Mouse (Mus musculus) kidney, postnatal 36 days (tissue): ENCODE data around the gene 2200002D01Rik.

Experiments used
- DNase-seq, 2 experiments: peaks; one replicate each; pipeline ENCODE4 v3.0.0; 2021 to 2022; ENCODE audit warnings: mixed read lengths in 2 of 2

2200002D01Rik gene

DNA sequence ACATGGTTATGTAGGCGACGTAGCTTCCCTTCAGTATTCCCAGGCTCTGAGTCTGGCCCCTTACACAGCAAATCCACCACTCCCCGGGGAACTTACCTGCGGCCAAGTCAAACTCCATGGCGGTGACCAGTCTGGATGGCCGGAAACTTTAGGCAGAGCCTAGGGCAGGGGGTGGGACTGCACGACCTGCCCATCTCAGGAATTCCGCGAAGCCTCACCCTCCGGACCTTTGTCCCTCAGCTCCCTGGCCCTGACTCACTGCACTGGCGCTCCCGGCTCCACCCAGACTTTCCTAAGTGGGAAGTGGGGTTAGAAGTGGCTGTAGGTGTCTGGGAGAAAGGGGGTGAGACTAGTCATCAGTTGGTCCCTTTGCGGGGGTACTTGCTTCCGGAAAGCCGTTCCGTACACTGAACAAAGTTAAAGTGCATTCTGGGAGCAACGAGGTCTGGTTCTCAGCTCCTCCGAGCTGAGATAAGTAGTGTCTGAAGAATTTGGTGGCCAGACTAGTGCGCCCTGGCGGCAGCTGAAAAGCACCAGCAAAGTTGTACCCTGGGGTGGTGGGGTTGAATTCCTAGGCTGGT, at the start of gene 2200002D01Rik:
TSS of gene 2200002D01Rik (minus strand) at position 206 of the 581 bp plus-strand sequence.
- DNase-seq: peak; percentile 74 to 75

DNA sequence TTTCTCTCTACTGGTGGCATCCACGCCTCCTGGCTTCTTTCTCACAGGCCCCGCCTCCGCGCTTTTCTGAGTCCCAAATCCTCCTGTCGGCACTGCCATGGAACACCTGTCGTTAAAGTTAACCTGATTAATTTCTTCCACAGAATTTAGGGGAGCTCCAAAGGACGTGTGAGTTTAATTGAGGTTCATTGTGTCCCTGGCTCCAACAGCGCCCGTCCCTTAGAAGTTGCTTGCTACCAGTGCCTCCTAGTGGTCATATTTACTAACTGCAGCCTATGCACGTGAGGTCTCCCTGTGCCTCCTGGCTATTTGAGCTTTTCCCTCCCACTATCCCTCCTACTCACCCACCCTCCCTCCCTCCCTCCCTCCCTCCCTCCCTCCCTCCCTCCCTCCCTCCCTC, 48.7 kb upstream of the 2200002D01Rik start:
- DNase-seq: peak; percentile 78 to 81

DNA sequence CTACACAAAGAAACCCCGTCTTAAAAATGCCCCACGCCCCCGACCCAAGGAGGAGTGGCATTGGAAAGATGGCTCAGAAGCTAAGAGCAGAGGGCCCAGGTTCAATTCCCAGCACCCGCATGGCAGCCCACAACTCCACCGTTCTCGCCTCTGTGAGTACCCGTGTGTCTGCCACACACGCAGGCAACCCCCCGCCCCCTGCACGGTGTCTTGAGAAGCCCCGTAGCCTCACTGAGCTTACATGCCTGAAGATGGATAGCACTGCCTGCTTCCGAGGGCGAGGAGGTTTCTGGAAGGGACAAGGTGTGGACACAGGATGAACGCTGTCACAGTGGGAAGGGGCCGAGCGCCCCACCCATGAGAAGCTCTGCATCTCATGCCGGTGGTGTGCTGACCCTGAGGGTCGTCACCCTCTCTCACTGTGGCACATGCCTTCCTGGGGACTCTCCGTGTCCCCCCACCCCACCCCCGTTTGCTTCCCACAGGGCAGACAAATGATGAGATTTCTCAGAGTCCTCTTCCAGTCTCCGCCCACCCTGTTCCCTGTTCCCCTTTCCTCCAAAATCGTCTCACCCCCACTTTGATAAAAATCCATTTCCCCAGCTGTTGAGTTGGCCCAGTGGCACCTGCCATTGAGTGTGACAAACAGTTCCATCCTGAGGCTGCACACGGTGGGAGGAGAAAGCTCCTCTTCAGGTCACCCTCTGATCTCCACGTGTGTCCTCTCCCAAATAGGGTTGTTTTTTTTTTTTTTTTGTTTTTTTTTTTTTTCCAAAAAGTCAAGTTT, 47.8 kb upstream of the 2200002D01Rik start:
- DNase-seq: no peak

DNA sequence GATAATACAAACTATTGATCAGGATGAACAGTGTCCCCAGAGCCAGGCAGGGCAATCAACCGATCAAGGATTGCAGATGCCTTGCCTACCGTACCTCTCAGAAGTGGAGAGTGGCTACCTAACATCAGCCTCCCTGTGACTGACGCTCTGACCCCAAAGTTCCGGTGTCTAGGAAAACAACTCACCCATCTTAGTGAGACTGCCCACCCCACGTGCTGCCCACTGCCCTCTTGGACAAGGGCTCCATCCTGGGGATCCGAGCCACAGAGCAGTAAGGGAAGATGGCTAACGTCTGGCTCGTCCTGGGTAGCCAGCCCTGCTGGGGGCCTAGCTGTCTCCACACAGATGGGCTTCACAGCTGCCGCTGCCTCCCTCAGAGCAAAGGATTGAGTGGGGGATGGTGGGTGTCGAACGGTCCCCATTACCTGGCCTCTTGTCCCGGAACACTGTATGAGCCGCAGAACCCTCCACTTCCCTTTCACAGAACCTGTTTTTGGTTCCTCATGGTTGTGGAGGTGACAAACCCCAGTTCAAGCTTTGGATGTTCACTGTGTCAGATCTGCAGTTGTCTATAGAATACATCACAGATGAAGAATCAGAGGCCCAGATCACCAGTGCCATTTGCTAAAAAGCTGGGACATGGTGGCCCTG, 46.0 kb upstream of the 2200002D01Rik start:
- DNase-seq: no peak

DNA sequence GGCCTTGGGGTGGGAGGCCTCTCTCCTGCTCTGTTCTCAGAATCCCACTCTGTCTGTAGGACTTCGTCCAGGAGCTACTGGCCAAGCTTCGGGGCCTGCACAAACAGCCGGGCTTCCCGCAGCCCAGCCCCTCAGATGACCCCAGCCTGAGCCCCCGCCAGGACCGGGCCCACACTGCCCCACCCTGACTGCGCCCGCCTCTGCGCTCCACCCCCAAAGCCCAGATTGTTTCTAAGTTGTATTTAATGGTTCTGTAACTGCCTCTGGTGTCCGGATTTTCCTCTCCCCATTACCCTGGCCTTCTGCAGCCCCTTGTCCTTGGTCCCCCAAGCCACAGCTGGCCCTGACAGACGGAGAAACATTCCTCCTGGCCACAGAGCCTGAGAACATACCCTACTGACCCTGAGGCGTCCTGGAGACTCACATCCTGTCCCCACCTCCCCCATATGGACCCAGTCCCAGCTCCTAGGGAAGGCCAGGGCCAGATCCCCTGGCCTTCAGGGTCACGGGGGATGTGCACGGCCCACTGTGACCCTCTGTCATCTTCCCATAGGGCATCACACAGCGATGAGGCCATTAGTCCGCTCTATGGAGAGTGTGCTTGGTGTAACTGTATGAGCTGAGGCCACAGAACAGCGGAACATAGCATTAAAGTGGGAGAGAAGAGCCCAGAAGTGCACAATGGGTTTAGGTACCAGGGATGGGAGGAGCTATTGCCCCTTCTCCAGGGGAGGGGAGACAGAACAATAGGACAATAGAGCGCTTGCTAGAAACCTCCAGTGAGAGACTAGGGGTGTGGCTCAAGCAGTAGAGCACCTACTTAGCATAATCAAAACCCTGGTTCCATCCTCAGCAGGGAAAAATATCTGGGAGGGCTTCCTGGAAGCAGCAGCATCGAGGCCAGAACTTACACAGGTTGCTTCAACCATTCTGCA, 45.1 kb upstream of the 2200002D01Rik start:
- DNase-seq: peak; percentile 47 to 49

DNA sequence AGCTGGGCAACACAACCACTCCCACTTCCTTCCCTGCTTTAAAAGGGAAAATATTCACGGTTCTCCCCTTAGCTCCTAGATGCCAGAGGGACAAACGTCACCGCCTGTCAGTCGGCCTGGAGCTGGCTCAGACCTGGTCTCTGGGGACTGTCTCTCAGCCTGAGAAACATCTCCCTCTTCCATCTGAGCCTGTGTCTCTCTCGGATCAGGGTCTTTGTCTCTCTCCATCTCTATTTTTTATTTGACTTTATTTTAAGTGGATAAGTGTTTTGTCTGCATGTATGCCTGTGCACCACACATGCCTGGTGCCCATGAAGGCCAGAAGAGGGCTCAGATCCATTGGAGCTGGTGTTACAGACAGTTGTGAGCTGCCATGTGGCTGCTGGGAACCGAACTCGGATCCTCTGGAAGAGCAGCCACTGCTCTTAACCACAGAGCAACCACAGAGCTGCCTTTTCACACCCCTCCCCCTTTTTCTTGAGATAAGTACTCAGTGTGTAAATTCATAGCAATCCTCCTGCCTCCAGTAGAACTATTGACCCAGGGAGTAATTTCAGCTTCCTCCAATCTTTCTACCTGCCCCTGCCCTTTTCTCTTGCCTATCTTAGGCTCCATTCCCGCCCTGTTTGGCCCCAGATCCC, 44.3 kb upstream of the 2200002D01Rik start:
- DNase-seq: peak in 1 of 2 experiments; percentile 29

DNA sequence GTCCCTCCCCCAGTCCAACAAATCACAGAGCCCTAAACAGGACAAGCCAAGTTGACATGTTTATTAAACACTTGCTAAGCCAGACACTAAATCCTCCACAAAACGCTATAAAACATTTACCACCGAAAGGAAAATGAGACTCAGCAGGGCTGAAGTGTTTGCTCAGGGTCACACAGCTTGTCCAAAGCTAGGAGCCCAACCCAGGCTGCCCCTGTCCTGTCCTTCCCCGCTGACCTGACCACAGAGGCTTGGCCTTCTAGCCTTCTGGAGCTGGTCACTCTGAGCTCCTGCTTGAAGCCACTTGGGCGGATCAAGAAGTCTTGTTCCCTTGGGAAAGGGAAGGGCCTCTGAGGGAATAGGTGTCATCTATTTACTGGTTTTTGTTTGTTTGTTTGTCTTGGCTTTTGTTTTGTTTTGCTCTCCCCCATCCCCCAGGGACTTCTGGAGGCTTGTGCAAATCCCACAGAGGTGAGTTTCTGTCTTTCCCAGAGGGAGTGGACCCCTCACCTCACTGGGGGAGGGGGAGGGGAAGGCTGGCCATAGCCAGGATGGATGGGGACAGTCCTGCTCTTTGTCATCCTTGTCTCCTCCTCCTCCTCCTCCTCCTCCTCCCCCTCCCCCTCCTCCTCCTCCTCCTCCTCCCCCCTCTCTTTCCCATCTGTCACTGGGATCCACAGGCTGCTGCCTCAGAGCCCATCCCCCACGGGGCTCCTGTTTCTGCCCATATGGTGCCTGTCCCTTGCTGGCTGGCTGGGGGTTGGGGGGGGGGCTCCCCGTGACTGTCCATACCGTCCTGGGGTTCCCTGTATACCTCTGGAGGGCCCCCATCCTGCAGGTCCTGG, 43.6 kb upstream of the 2200002D01Rik start:
- DNase-seq: peak; percentile 35 to 54

DNA sequence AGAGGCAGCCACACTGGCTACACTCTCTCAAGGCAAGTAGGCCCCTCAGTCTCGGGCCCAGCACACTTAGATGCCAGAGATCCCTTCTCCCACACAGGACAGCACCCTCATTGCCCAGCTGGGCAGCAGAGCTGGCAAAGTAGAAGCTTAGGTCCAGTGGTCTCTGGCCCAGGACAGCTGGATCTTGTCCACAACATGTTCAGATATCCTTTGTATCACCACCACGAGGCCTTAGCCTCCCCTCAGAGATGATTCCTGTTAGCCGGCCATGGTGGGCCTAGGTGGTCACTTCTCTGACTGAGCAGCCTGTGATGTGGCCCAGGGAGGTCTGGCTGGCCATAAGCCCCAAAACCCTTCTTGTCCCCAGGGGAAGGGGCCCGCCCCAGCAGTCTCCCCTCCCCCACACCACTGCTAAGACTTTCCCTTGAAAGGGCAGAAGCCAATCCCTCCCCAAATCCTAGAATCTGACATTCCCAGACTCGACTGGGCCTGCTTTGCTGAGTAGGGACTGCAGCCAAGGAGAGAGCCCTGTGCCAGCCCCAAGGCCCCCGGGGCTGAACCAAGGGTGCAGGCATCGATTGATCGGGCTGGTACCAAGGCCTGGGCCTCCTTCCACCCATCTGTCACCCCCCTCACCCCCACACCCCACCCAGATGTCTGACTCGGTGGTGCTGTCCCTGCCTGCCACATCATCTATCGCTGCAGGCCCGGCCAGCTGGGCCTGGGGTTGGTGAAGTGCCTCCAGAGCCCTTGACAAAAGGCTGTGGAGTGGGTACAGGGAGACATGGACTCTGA, 42.6 kb upstream of the 2200002D01Rik start:
- DNase-seq: no peak

DNA sequence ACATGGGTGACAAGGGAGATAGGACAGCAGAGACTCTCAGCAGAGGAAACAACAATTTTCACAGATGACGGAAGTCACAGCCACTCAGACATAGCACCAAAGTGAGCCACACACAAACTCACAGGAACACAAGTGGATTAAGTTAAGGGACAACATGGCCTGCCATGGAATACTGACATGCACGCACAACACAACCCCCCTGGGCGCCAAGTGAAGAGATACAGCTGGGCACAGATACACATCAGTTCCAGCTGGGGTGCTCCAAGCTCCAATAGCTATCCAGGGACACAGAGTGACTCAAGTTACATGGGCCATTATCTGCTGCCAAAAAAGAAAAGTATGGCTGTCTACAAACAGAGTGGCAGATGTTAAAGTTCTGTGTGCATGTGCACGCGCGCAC, 41.6 kb upstream of the 2200002D01Rik start:
- DNase-seq: no peak

DNA sequence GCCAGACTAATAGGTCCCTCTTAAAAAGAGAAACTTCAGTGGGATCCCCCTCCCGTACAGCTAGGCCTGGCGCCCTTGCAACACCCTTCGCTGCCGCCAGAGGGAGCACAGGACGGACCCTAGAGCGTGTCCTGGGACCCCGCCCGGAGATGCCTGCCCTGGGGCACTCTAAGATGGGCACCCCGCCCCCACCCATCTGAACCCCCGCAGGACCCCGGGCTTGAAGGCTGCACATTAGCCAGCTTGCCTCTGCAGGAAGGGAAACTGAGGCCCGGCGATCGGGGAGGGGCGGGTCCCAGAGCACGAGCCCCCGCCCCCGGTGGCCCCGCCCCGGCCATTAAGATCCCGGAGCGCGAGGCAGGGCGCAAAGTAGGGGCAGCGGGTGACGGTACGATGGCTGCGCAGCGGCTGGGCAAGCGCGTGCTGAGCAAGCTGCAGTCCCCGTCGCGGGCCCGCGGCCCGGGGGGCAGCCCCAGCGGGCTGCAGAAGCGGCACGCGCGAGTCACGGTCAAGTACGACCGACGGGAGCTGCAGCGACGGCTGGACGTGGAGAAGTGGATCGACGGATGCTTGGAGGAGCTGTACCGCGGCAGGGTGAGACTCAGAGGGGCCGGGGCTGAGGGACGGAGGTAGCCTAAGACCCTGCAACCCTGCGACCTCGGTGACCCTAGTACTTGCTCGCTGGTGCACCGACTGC, 40.8 kb upstream of the 2200002D01Rik start, which contains the start of gene Ppp1r14a:
TSS of gene Ppp1r14a (plus strand) at position 367 of the 697 bp plus-strand sequence.
- DNase-seq: peak; percentile 60 to 86

DNA sequence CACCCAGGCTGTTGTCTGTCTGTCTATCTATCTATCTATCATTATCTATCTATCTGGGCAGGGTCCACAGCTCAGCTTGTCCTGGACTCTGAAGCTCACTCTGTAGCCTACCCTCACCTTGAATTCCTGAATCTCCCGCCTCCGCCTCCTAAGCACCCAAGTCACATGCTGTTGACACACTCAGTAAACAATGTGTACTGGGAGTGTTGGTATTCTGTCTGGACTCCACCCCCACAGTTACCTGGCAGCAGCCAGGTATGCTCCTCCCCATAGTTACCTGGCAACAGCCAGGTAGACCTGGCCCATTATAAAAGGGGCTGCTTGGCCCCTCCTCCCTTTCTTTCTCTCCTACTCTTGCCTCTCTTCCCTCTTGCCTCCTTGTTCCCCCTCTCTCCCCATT, 39.8 kb upstream of the 2200002D01Rik start:
- no peak for DNase-seq

DNA sequence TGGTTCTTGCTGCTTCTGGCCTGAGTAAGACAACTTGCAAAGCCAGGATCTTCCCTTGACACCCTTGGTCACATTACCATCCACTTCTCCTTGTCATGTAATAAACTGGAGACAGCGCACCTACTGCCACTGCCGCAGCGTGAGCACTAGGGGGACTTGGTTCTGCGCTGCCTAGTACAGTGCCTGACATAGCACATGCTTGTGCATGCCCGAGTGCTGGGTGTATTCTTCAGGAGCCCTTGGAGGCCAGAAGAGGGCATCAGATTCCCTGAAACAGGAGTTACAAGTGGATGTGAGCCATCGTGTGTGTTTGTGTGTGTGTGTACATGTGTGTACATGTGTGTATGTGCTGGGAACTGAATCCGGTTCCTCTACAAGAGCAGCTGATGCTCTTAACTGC, 39.2 kb upstream of the 2200002D01Rik start:
- no peak for DNase-seq

DNA sequence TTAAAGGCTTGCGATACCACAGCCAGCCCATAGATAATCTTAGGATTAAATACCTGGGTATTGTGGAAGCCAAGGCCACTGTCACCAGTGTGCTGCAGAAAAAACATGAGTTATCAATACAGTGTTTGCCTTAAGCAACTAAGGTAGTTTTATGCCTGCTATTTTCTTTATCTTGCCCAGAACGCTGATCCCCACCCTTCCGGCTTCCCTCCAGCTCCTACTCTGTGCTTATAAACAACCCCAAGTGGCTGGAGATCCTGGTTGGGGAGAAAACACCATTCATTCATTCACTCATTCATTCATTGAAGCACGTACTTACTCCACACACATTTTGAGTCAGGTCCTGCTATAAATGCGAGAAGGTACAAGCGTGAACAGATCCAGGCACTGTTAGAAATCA, 36.3 kb upstream of the 2200002D01Rik start:
- no peak for DNase-seq

DNA sequence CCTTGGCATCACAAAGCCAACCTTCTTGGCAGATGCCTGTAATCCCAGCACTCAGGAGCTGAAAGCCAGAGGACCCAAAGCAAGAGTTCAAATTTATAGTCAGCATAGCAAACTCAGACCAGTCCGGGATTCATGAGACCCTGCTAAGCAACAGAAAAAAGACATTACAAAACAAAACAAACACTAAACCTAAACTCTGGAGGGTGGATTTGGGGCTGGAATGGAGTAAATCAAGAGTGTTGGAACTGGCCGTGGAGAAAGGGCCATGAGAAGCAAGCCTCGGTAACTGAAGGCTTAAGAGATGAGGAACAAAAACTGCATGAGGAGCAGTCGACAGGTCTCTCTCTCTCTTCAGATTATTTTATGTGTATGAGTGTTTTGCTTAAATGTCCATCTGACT, 35.6 kb upstream of the 2200002D01Rik start:
- DNase-seq: no peak

DNA sequence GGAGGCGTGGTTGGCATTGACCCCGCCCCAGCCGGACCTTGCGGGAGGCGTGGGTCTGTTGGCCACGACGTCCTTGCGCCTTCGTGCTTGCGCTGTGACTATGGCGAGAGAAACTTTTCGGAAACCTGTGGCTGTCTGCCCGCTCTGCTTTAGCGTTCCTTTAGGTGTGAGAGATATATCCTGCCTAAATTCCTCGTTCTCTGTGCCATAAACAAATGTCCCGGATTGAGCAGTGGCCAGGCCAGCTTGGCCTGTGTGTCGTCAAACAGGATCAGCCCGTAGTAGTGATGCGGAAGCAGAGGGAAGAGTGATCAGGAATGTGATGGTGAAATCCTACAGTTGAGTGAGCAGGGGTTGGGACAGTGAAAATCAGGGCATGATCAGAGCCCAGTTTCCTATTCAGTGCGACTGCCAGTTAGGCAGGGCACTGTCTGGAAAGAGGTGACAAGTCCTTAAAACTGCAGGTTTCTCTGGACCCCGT, 33.8 kb upstream of the 2200002D01Rik start:
- no peak for DNase-seq

DNA sequence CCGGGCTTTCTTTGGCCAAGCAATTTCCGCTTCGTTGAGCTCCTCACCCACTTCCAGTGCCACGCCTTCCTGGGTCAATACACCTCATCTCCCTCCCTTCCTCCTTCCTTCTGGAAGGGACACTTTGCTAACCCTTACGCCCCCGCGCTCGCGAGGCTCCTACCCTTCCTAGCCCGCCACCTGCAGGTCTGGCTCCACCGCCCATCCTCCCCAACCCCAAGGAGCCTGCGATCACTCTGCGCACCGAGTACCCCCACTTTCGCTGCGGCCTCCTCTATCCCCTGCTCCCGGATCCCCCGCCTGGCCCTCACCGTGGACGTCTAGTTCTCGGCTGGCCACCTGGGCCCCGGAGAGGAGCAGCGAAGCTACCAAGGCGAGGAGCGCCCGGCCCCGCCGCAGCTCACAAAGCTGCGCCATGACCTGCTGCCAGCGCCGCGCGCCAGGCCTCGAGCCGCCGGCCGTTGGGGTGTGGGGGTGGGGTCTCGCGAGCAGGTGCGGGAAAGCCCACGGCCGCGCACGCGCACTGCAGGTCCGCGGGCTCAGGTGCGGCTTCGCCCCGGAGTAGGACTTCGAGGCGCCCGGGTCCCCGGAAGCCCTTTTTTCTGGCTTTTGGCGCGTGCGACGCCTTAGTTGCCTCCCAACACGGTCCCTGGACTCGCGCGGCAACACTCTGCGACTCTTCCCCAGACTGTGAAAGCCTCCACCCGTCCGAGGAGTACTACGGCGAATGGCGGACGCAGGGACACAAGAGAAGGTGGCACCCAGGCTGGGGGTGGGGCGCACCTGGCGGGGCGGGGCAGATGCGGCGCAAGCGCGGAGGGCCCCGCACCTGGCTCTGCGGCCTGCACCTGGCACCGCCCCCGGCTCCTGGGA, 33.2 kb upstream of the 2200002D01Rik start, which contains the start of gene Spint2:
TSS of gene Spint2 (minus strand) at position 712 of the 873 bp plus-strand sequence.
- peak; percentile 93 to 96 for DNase-seq

DNA sequence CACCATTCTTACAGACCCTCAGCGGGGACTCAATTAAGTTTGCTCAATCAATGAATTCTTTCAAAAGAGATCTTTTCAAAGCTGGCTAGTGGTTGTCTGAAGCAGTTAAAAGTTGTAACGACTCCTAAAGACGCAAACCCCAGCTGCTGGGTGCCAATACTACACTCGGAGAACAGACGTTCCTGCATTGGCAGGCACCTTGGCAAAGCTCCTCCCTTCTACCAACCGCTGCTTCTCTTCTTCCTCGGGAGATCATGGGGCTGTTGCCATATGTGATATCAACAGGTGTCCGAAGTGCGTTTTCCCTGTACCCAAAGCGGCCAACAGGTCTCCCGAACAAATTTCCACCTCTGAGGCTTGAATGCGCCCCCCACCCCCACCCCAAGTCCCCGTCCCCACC, 32.5 kb upstream of the 2200002D01Rik start:
- DNase-seq: no peak

DNA sequence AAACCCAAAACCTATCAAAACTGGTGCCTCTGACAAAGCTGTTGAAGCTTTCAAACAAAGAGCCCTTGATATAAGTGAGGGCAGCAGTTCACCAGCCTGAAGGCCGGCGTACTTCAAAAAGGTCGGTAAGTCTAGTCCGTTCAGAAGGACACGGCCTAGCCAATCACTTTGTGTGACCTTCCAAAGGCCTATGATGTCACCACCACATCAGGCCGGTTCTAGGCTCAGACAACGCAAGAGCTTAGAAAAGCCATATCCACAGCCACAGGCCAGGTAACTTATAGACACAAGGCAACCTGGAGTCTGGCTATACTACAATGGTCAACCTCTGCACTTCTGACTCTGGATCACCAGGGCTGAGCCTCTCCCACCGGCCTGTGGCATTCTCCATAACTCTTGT, 31.7 kb upstream of the 2200002D01Rik start:
- no peak for DNase-seq
